Mouse (Mus musculus) megakaryocyte, embryonic 14.5 days (primary cell): ENCODE data around the gene Garem2.

Experiments used
- FLI1 ChIP-seq: IDR thresholded peaks from 2 replicates; pipeline ENCODE4 v1.6.1; 2012; ENCODE audit warnings: low read length, inconsistent platforms, mixed read lengths
- GATA1 ChIP-seq: IDR thresholded peaks from 3 replicates; pipeline ENCODE4 v1.6.1; 2012; ENCODE audit warnings: mixed read lengths, low read length, inconsistent platforms, borderline replicate concordance

- TF ChIP-seq FLI1 (no peak), GATA1 (no peak)
Observed at GRCm38 (mm10) chr5:30137271-30137670, 32.3 kb downstream of the Garem2 start.
